Mouse (Mus musculus) embryonic facial prominence, embryonic 13.5 days (tissue): ENCODE measurements around the gene Vstm4. TPM values are rescaled to one million over a fixed set of nuclear protein-coding genes. Genes with fewer than 3 reads are reported as not detected.

Experiments
- ATAC-seq: fragments of 200-750 bp; cut with Nextera tagmentation; 2 replicates; pipeline ENCODE4 v1.8.0; 2017; ENCODE audit warnings: low read depth; ENCODE audit not compliant: insufficient number of reproducible peaks, insufficient read depth, low FRiP score, low TSS enrichment
- H3K27ac ChIP-seq: fragments of 300-500 bp; sonication (generic); 2 replicates; pipeline ENCODE4 v1.5.1; 2015; ENCODE audit warnings: moderate library complexity, mild to moderate bottlenecking, inconsistent platforms
- H3K27me3 ChIP-seq: fragments of 300-500 bp; sonication (generic); 2 replicates; pipeline ENCODE4 v1.6.1; 2015; ENCODE audit warnings: mild to moderate bottlenecking, inconsistent platforms
- H3K36me3 ChIP-seq: fragments of 300-500 bp; sonication (generic); 2 replicates; pipeline ENCODE4 v1.6.1; 2015; ENCODE audit warnings: mild to moderate bottlenecking, inconsistent platforms
- H3K4me1 ChIP-seq: fragments of 300-500 bp; sonication (generic); 2 replicates; pipeline ENCODE4 v1.6.1; 2015; ENCODE audit warnings: inconsistent platforms
- H3K4me2 ChIP-seq: fragments of 300-500 bp; sonication (generic); 2 replicates; pipeline ENCODE4 v1.6.1; 2015; ENCODE audit warnings: moderate library complexity, mild to moderate bottlenecking, inconsistent platforms
- H3K4me3 ChIP-seq: fragments of 300-500 bp; sonication (generic); 2 replicates; pipeline ENCODE4 v1.5.1; 2015; ENCODE audit warnings: mild to moderate bottlenecking, inconsistent platforms
- H3K9ac ChIP-seq: fragments of 300-500 bp; sonication (generic); 2 replicates; pipeline ENCODE4 v1.6.1; 2015; ENCODE audit warnings: mild to moderate bottlenecking, inconsistent platforms
- H3K9me3 ChIP-seq: fragments of 300-500 bp; sonication (generic); 2 replicates; pipeline ENCODE4 v1.6.1; 2016; ENCODE audit warnings: inconsistent platforms
- WGBS: fragments of 180-500 bp; shearing (Covaris S2); methylation state at CpG from one replicate; pipeline ENCODE4 v1.1.7; 2015; ENCODE audit warnings: mixed read lengths; 5-methylcytosine and 5-hydroxymethylcytosine counted together
- polyA plus RNA-seq: library from polyadenylated mRNA; unstranded; fragments of >200 nt; fragmentation: Nextera tagmentation; extraction: Ambion mirVana; gene quantifications from 2 replicates; pipeline ENCODE4 v1.2.1, GENCODE M21; 2015

The Vstm4 gene
- polyA plus RNA-seq, result 20.9 and 21.7 TPM in 2 replicates

DNA sequence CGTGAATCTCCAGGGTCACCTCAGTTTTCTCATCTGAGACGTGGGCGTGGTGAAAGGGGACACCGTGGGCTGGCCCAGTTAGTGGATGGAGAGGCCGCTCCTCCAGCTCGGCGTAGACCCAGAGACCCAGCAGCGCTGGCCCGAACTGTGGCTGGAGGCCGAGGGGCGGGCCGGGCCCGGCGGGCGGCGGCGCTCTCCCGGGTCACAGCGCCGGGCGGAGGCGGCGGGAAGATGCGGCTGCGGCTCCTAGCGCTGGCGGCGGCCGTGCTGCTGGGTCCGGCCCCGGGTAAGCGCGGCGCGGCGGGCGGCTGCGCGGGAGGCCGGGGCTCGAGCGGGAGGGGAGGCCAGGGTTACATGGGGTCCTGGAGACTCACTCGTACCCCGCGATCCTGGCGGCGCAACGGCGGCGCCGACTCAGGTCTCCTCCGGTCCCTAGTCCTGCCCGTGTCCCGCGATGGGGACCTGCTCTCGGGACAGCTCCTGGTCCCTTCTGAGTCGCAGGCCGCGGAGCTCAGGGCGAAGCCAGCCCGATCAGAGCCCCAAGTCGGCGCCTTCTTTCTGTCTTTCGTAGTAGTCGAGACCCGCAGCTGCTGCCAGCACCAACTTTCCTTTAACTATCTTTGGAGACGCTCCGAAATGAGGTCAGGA lies at the start of gene Vstm4:
TSS of gene Vstm4 (plus strand) at position 76 of the 648 bp plus-strand sequence.
- no peaks in the 10 kb centered on the region for H3K9me3 ChIP-seq
- H3K9ac ChIP-seq, result peak within 1 kb of the TSS; percentile 82
- ATAC-seq, result peak; percentile 72
- WGBS, result under 1% methylated on average over 65 of the region's 68 CpGs
- peak within 1 kb of the TSS; percentile 60; the same call in 1 of the 2 replicates for H3K27ac ChIP-seq
- H3K4me2 ChIP-seq, result peak within 1 kb of the TSS; percentile 72
- no peaks in the 10 kb centered on the region for H3K36me3 ChIP-seq
- H3K4me3 ChIP-seq, result peak within 1 kb of the TSS; percentile 60
- H3K4me1 ChIP-seq, result peaks cover 35% of the 10 kb centered on the region
- H3K27me3 ChIP-seq, result peaks cover 23% of the 10 kb centered on the region

DNA sequence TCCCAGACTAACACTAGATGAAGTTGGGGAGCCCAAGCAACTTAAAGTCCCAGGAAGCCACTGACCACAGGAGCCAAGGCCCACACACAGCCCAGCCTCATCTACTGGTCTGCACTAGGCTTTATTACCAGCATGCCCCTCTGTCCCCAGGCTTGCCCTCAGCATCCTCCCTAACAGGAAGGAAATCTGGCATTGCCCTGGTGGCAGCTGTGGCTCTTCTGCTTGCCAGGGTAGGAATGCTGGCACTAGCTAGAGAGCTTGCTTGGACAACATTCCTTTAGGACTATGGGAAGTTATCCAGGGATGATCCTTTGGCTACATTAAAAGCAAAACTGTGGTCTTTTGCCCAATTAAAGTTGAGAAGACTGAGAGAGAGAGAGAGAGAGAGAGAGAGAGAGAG lies 46.4 kb upstream of the Vstm4 start:
- Histone ChIP-seq H3K9ac (no peak overlapping the region), H3K4me3 (no peak overlapping the region), H3K27me3 (no peaks in the 10 kb centered on the region), H3K4me1 (no peaks in the 10 kb centered on the region), H3K4me2 (no peak overlapping the region), H3K9me3 (no peaks in the 10 kb centered on the region), H3K27ac (no peak overlapping the region), H3K36me3 (no peaks in the 10 kb centered on the region)
- ATAC-seq, result no peak

DNA sequence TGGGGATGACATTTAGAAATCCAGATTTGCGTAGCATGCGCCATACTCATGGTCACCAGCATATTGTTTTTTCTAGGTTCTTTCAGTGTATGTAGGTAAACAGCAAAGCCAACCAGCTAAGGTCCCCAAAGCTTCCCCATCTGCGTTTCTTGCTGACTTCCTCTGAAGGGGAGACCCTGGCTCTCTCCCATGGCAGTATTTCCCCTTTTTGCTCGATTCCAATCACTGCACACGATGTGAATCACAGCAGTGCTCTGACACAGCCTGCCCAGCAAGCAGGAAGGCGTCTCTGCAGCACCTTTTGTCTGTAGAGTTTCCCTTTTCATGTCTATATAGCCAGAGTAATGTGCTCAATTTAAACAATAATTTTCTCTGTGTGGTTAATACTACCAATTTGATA lies 44.1 kb upstream of the Vstm4 start:
- Histone ChIP-seq H3K4me2 (no peak overlapping the region), H3K4me1 (no peaks in the 10 kb centered on the region), H3K36me3 (no peaks in the 10 kb centered on the region), H3K4me3 (no peak overlapping the region), H3K9me3 (no peaks in the 10 kb centered on the region), H3K27ac (no peak overlapping the region), H3K27me3 (no peaks in the 10 kb centered on the region), H3K9ac (no peak overlapping the region)
- ATAC-seq, result no peak
- WGBS, result 70% methylated on average over 6 of the region's 6 CpGs

DNA sequence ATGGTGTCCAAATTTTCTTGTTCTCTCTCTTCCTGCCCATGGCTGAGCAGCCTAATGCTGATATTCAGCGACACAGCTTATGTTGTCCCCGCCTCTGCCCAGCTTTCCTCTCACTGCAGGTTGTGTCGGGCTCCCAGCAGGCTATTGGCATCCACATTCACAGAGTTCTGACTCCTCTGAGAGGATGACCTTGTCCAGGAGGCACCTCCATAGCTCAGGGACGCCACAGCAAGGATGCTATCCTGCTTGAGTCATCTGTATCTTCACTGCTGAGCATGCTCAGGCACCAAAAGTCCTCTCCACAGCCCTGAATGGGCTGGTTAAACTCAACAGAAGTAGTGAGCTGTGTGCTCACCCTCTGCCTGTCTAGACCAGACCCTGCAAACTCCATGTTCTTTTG lies 41.6 kb upstream of the Vstm4 start:
- ATAC-seq, result no peak
- no peak overlapping the region for H3K4me2 ChIP-seq
- WGBS, result 63% methylated on average over 4 of the region's 4 CpGs
- H3K9ac ChIP-seq, result no peak overlapping the region
- H3K27ac ChIP-seq, result no peak overlapping the region
- no peaks in the 10 kb centered on the region for H3K27me3 ChIP-seq
- H3K4me1 ChIP-seq, result peaks cover 14% of the 10 kb centered on the region
- H3K9me3 ChIP-seq, result no peaks in the 10 kb centered on the region
- no peak overlapping the region for H3K4me3 ChIP-seq
- no peaks in the 10 kb centered on the region for H3K36me3 ChIP-seq

DNA sequence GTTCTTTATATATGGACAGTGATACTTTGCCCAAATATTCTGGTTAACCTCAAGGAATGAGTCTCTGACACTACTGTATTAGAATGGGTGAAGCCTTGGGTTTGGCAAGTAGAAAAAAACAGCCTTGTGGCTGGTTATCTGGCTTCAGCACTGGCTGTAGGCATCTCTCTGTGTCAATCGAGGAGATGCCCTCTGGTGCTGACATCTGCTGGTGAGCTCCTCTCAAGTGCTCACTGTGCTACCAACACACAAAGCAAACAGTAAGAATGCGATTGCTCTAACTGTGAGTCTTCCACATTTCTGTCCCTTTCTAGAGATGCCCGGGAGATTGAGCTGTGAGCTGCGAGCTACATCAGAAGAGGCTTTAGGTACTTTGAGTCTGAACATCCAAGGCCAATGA lies 40.0 kb upstream of the Vstm4 start:
- peaks cover 14% of the 10 kb centered on the region for H3K4me1 ChIP-seq
- H3K4me3 ChIP-seq, result no peak overlapping the region
- no peaks in the 10 kb centered on the region for H3K36me3 ChIP-seq
- no peaks in the 10 kb centered on the region for H3K9me3 ChIP-seq
- 77% methylated on average over 4 of the region's 4 CpGs for WGBS
- no peak overlapping the region for H3K4me2 ChIP-seq
- no peak overlapping the region for H3K27ac ChIP-seq
- H3K9ac ChIP-seq, result no peak overlapping the region
- H3K27me3 ChIP-seq, result no peaks in the 10 kb centered on the region
- ATAC-seq, result no peak

DNA sequence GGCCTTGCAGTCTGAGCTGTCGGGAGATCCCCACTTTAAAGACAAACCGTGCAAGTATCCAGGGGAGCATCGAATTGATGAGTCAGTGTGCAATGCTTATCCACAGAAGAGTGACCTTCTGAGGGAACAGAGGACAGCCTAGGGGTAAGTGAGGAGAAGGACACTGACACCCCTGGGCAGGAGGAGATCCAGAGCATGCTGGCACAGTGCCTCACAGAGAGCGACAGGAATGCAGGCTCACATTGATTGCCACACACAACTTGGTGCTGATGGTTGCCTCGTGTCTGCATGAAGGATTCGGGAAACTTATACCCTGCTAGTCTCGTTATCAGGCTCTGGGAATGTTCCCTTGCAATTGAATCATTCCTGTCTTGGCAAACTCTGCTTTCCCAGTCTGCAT lies 39.3 kb upstream of the Vstm4 start:
- Histone ChIP-seq H3K9me3 (no peaks in the 10 kb centered on the region), H3K9ac (no peak overlapping the region), H3K4me2 (no peak overlapping the region), H3K27me3 (no peaks in the 10 kb centered on the region), H3K4me1 (peaks cover 14% of the 10 kb centered on the region), H3K27ac (no peak overlapping the region), H3K4me3 (no peak overlapping the region), H3K36me3 (no peaks in the 10 kb centered on the region)
- 59% methylated on average over 7 of the region's 7 CpGs for WGBS
- ATAC-seq, result no peak

DNA sequence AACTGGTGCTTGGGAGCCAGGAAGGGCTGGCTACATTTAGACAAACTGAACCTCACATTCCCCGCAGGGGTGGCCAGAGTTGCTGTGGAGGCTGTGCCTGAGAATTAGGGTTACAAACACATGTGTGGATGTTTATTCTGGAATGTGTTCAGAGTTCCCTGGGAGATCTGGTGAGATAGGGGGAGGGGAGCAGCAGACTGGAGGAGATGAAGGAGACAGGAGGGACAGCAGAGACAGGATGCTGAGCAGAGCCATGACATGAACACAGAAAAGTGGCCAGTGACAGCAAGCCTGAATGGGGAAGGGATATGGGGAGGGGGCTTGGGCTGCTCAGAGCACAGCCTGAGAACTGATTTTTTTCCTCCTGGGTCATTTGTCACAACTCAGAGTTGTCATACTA lies 37.3 kb upstream of the Vstm4 start:
- no peak overlapping the region for H3K9ac ChIP-seq
- H3K36me3 ChIP-seq, result no peaks in the 10 kb centered on the region
- 26% methylated on average over 1 of the region's 1 CpGs for WGBS
- H3K4me3 ChIP-seq, result no peak overlapping the region
- no peaks in the 10 kb centered on the region for H3K27me3 ChIP-seq
- ATAC-seq, result no peak
- H3K27ac ChIP-seq, result no peak overlapping the region
- H3K9me3 ChIP-seq, result no peaks in the 10 kb centered on the region
- peaks cover 18% of the 10 kb centered on the region for H3K4me1 ChIP-seq
- H3K4me2 ChIP-seq, result no peak overlapping the region

DNA sequence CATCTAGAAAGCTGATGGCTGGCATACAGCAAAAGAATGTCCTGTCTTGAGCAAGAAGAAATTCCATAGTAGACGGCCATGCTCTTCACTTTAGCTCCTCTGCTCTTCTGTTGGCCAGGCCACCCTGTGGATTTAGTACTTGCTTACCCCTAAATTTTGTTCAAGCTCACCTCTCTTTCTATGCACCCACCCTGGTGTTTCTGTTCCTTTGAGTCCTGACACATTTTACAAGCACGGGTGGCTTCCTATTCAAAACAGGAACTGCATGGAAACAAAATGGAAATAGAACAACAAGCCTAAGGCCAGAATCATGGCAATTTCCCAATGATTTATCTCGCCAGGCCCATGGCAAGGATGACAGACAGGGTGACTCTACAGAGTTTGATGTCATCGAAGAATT lies 33.7 kb upstream of the Vstm4 start:
- H3K9ac ChIP-seq, result no peak overlapping the region
- 85% methylated on average over 4 of the region's 4 CpGs for WGBS
- H3K9me3 ChIP-seq, result no peaks in the 10 kb centered on the region
- H3K36me3 ChIP-seq, result no peaks in the 10 kb centered on the region
- no peaks in the 10 kb centered on the region for H3K27me3 ChIP-seq
- H3K27ac ChIP-seq, result no peak overlapping the region
- ATAC-seq, result no peak
- H3K4me3 ChIP-seq, result no peak overlapping the region
- no peak overlapping the region for H3K4me2 ChIP-seq
- H3K4me1 ChIP-seq, result peaks cover 48% of the 10 kb centered on the region

DNA sequence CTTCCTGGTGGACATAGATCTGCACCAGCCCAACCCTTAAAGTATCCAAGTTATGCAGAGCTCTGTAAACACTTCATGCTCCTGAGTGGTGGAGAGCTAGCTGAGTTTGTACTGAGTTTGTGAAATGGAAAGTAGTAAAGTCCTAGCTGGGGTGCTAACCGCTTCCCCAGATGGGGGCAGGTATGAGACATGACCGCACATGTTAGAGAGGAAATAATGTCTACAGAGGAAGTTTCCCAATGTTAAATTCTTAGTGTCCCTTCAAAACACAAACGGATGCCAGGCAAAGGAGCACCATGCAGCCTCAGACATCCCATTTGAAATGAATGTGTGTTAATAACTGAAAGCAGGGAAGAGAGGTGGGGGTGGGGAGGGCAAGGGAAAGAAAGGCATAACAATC lies 32.7 kb upstream of the Vstm4 start:
- Histone ChIP-seq H3K9me3 (no peaks in the 10 kb centered on the region), H3K4me1 (peaks cover 51% of the 10 kb centered on the region), H3K27ac (no peak overlapping the region), H3K9ac (no peak overlapping the region), H3K27me3 (no peaks in the 10 kb centered on the region), H3K4me3 (no peak overlapping the region), H3K4me2 (no peak overlapping the region), H3K36me3 (no peaks in the 10 kb centered on the region)
- 71% methylated on average over 3 of the region's 3 CpGs for WGBS
- ATAC-seq, result no peak

DNA sequence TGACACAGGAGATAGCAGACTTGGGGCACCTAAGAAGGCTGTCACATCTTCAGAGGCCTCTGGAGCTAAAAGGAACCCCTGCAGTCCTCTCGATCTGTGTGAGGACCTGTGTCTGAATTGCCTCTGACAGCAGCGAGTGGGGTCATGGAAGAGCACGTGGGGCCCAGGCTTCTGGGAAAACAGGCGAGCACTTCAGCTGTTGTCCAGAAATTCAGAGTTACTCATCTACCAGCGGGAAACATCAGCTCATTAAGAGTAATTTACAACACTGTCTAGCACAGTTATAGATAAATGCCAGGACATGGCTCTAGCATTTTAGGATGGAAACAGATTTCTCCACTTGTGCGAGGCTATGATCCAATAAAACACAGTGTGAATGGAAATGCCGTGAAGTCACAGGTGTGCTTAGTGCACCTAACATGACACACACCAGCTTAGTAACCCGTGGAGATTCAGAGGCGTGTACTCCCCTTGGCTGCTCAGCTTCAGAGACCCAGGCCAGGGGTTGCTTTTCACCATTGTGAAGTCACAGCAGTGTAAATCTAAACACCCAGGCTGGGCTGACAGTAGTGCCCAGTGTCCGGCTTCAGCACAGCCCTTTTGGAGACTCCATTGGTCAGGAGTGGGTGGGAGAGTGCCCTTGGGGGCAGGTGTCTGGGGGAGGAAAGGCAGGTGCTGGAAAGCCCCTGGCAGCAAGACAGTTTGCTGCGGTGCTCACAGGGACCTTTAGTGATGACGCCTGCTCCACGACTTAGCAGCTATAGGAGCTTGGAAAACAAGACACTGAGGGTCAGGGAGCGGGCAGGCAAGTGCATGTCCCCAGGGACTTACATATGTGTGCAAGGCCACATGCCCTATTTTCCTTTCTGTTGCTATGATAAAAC lies 32.0 kb upstream of the Vstm4 start:
- Histone ChIP-seq H3K9me3 (no peaks in the 10 kb centered on the region), H3K27me3 (no peaks in the 10 kb centered on the region), H3K4me1 (peaks cover 45% of the 10 kb centered on the region), H3K4me2 (no peak overlapping the region), H3K36me3 (no peaks in the 10 kb centered on the region), H3K9ac (no peak overlapping the region), H3K27ac (peak overlapping the region; percentile 62), H3K4me3 (no peak overlapping the region)
- no peak for ATAC-seq
- WGBS, result 49% methylated on average over 14 of the region's 14 CpGs

DNA sequence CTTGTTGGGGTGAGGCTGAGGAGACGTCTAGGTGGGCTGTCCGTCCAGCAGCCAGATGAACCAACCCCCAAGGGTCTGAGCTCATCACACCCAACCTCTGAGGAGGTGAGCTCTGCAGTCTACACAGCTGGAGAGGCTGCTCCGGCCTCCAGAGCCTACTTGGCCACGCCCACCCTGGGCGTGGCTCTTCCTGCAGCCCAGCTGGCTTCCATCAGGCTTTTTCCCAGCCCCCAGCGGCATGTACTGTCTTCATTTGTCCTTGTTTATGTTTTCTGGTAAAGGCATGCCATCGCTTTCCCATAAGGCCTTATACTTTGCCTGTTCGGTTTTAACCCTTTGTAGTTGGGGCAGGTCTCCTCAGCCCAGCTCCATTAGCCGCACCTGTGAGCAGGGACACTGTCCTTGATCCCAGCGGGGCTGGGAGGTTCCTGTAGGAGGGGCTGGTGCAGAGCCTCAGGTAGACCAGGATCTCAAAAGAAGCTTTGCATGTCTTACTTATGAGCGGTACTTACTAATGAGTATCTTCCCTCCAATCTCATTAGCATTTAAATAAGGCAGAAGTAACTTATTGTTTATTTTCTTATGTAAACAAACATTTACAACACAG lies 31.0 kb upstream of the Vstm4 start:
- Histone ChIP-seq H3K27ac (peak overlapping the region; percentile 62), H3K36me3 (no peaks in the 10 kb centered on the region), H3K9ac (no peak overlapping the region), H3K4me3 (peak overlapping the region; percentile 13; the same call in 1 of the 2 replicates), H3K4me2 (peak overlapping the region; percentile 47), H3K27me3 (no peaks in the 10 kb centered on the region), H3K4me1 (peaks cover 42% of the 10 kb centered on the region), H3K9me3 (no peaks in the 10 kb centered on the region)
- WGBS, result 5% methylated on average over 11 of the region's 11 CpGs
- ATAC-seq, result peak; percentile 73; the same call in 1 of the 2 replicates

DNA sequence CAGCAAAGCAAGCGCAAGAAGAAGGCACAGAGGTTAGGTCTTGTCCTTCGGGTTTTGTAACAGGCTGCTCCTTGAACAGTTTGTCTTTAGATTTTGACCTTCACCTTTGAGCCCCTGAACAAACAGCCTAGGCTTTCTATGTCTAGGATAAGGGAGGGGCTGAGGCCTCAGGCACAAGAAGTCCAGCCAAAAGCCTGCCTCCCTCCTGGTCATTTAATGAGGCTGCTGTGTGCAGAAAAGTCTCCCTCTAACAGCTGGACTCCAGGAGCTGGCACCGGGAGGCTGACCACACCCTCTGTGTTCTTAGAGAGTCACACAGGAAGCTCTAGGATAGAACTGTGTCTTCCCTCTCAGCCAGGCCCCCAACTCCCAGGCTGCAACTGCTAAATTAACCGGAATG lies 29.4 kb upstream of the Vstm4 start:
- Histone ChIP-seq H3K4me2 (no peak overlapping the region), H3K27me3 (no peaks in the 10 kb centered on the region), H3K27ac (no peak overlapping the region), H3K9ac (no peak overlapping the region), H3K4me1 (peaks cover 42% of the 10 kb centered on the region), H3K36me3 (no peaks in the 10 kb centered on the region), H3K4me3 (no peak overlapping the region), H3K9me3 (no peaks in the 10 kb centered on the region)
- ATAC-seq, result no peak
- 53% methylated on average over 4 of the region's 4 CpGs for WGBS
